Mouse (Mus musculus) CH12.LX (cell line): ENCODE data around the gene Olfr1491.

Experiments
- CHD1 ChIP-seq: IDR thresholded peaks from 2 replicates; pipeline ENCODE4 v1.6.1; 2012; ENCODE audit warnings: low read depth, low read length, improper control_type of control experiment, inconsistent platforms
- EP300 ChIP-seq: IDR thresholded peaks from 2 replicates; pipeline ENCODE4 v1.6.1; 2011; ENCODE audit warnings: low read length, improper control_type of control experiment
- HCFC1 ChIP-seq: IDR thresholded peaks from 2 replicates; pipeline ENCODE4 v1.6.1; 2012; ENCODE audit warnings: low read depth, mild to moderate bottlenecking, inconsistent platforms, low read length, improper control_type of control experiment
- POLR2A ChIP-seq: IDR thresholded peaks from 2 replicates; pipeline ENCODE4 v1.6.1; 2011; ENCODE audit warnings: low read depth, mild to moderate bottlenecking, improper control_type of control experiment, low read length

- TF ChIP-seq EP300: no peak
- TF ChIP-seq POLR2A: no peak
- no peak for TF ChIP-seq CHD1
- no peak for TF ChIP-seq HCFC1
Observed at GRCm38 (mm10) chr19:13650791-13651190, 46.3 kb upstream of the Olfr1491 start, which contains the start of gene Olfr1490.
